Mouse (Mus musculus) neural tube, embryonic 15.5 days (tissue): ENCODE results near the gene Icmt. TPM values are rescaled to one million over a fixed set of nuclear protein-coding genes. Genes with fewer than 3 reads are reported as not detected.

ENCODE experiments used
- ATAC-seq: fragments of 200-750 bp; cut with Nextera tagmentation; 2 replicates; pipeline ENCODE4 v1.8.0; 2017; ENCODE audit warnings: mild to moderate bottlenecking, moderate TSS enrichment, moderate library complexity; ENCODE audit not compliant: low FRiP score
- H3K27ac ChIP-seq: fragments of 300-500 bp; sonication (generic); replicated peaks from 2 replicates; pipeline ENCODE4 v1.5.1; 2015; ENCODE audit warnings: mild to moderate bottlenecking, inconsistent platforms
- H3K27me3 ChIP-seq: fragments of 300-500 bp; sonication (generic); replicated peaks from 2 replicates; pipeline ENCODE4 v1.6.1; 2015; ENCODE audit warnings: inconsistent platforms
- H3K36me3 ChIP-seq: fragments of 300-500 bp; sonication (generic); 2 replicates; pipeline ENCODE4 v1.6.1; 2015; ENCODE audit warnings: inconsistent platforms
- H3K4me1 ChIP-seq: fragments of 300-500 bp; sonication (generic); 2 replicates; pipeline ENCODE4 v1.6.1; 2015; ENCODE audit warnings: inconsistent platforms
- H3K4me2 ChIP-seq: fragments of 300-500 bp; sonication (generic); 2 replicates; pipeline ENCODE4 v1.6.1; 2015; ENCODE audit warnings: inconsistent platforms, mild to moderate bottlenecking, moderate library complexity
- H3K4me3 ChIP-seq: fragments of 300-500 bp; sonication (generic); replicated peaks from 2 replicates; pipeline ENCODE4 v1.5.1; 2015; ENCODE audit warnings: mild to moderate bottlenecking, inconsistent platforms
- H3K9ac ChIP-seq: fragments of 300-500 bp; sonication (generic); replicated peaks from 2 replicates; pipeline ENCODE4 v1.6.1; 2015; ENCODE audit warnings: mild to moderate bottlenecking, inconsistent platforms
- H3K9me3 ChIP-seq: fragments of 300-500 bp; sonication (generic); replicated peaks from 2 replicates; pipeline ENCODE4 v1.6.1; 2016; ENCODE audit warnings: inconsistent platforms
- WGBS: fragments of 180-500 bp; shearing (Covaris S2); methylation state at CpG from one replicate; pipeline ENCODE4 v1.1.7; 2015; ENCODE audit warnings: mixed read lengths; 5-methylcytosine and 5-hydroxymethylcytosine counted together
- polyA plus RNA-seq: library from polyadenylated mRNA; unstranded; fragments of >200 nt; fragmentation: Nextera tagmentation; extraction: Ambion mirVana; gene quantifications from 2 replicates; pipeline ENCODE4 v1.2.1, GENCODE M21; 2015

The Icmt gene
- polyA plus RNA-seq, 1 experiment from 2014 or later, result 21.1 TPM

GRCm38 (mm10) chr4:152265791-152266190, 31.2 kb upstream of the Icmt start:
- Histone ChIP-seq H3K9ac (0 out of 2 replicates have a peak overlapping the region, but pooled peaks have one; percentile 3), H3K36me3 (0 out of 2 replicates have a peak, but pooled peaks cover 16% of the 10 kb centered on the region), H3K27ac (peak overlapping the region; percentile 45), H3K9me3 (no peaks in the 10 kb centered on the region), H3K4me3 (no peak overlapping the region), H3K4me2 (no peak overlapping the region), H3K4me1 (peaks cover 32% of the 10 kb centered on the region), H3K27me3 (no peaks in the 10 kb centered on the region; the same call in 1 of the 2 replicates)
- WGBS, result 64% methylated on average over 5 of the region's 5 CpGs
- ATAC-seq, result no peak

GRCm38 (mm10) chr4:152266236-152266895, 30.7 kb upstream of the Icmt start:
- WGBS, result 63% methylated on average over 10 of the region's 10 CpGs

GRCm38 (mm10) chr4:152267748-152268369, 29.2 kb upstream of the Icmt start:
- 66% methylated on average over 13 of the region's 13 CpGs for WGBS
- no peak overlapping the region for H3K27ac ChIP-seq

More at GRCm38 (mm10) chr4:152266236-152266895, 30.7 kb upstream of the Icmt start:
- H3K4me1 ChIP-seq, result peaks cover 32% of the 10 kb centered on the region
- no peaks in the 10 kb centered on the region for H3K9me3 ChIP-seq
- H3K9ac ChIP-seq, result no peak overlapping the region
- H3K36me3 ChIP-seq, result 0 out of 2 replicates have a peak, but pooled peaks cover 11% of the 10 kb centered on the region
- peak overlapping the region; percentile 45 for H3K27ac ChIP-seq
- H3K4me3 ChIP-seq, result no peak overlapping the region
- no peak overlapping the region for H3K4me2 ChIP-seq
- ATAC-seq, result no peak
- H3K27me3 ChIP-seq, result no peaks in the 10 kb centered on the region; the same call in 1 of the 2 replicates

GRCm38 (mm10) chr4:152269967-152270366, 27.1 kb upstream of the Icmt start:
- no peak for ATAC-seq
- Histone ChIP-seq H3K4me2 (no peak overlapping the region), H3K27me3 (peaks cover 1% of the 10 kb centered on the region), H3K9ac (no peak overlapping the region), H3K4me1 (peaks cover 54% of the 10 kb centered on the region), H3K4me3 (no peak overlapping the region), H3K9me3 (no peaks in the 10 kb centered on the region), H3K36me3 (peaks cover 10% of the 10 kb centered on the region; the same call in 1 of the 2 replicates), H3K27ac (no peak overlapping the region)
- WGBS, result 89% methylated on average over 13 of the region's 13 CpGs

More at GRCm38 (mm10) chr4:152267748-152268369, 29.2 kb upstream of the Icmt start:
- no peak overlapping the region for H3K9ac ChIP-seq
- ATAC-seq, result no peak
- peaks cover 17% of the 10 kb centered on the region; the same call in 1 of the 2 replicates for H3K36me3 ChIP-seq
- no peak overlapping the region for H3K4me2 ChIP-seq
- no peak overlapping the region for H3K4me3 ChIP-seq
- peaks cover 43% of the 10 kb centered on the region for H3K4me1 ChIP-seq
- H3K9me3 ChIP-seq, result no peaks in the 10 kb centered on the region
- no peaks in the 10 kb centered on the region; the same call in 1 of the 2 replicates for H3K27me3 ChIP-seq

GRCm38 (mm10) chr4:152270599-152270998, 26.4 kb upstream of the Icmt start:
- ATAC-seq, result no peak
- 68% methylated on average over 9 of the region's 9 CpGs for WGBS
- no peak overlapping the region for H3K27ac ChIP-seq
- H3K36me3 ChIP-seq, result peaks cover 6% of the 10 kb centered on the region; the same call in 1 of the 2 replicates
- H3K9ac ChIP-seq, result no peak overlapping the region
- H3K27me3 ChIP-seq, result peaks cover 8% of the 10 kb centered on the region
- no peak overlapping the region for H3K4me3 ChIP-seq
- H3K4me2 ChIP-seq, result no peak overlapping the region
- peaks cover 56% of the 10 kb centered on the region for H3K4me1 ChIP-seq
- no peaks in the 10 kb centered on the region for H3K9me3 ChIP-seq

- Histone ChIP-seq H3K27ac (no peak overlapping the region), H3K27me3 (peaks cover 15% of the 10 kb centered on the region), H3K4me1 (peaks cover 56% of the 10 kb centered on the region), H3K4me3 (no peak overlapping the region), H3K36me3 (peaks cover 6% of the 10 kb centered on the region; the same call in 1 of the 2 replicates), H3K9ac (no peak overlapping the region), H3K9me3 (no peaks in the 10 kb centered on the region), H3K4me2 (no peak overlapping the region)
- 93% methylated on average over 11 of the region's 11 CpGs for WGBS
- no peak for ATAC-seq
Observed at GRCm38 (mm10) chr4:152271334-152271733, 25.7 kb upstream of the Icmt start.

- H3K4me1 ChIP-seq, result peaks cover 60% of the 10 kb centered on the region
- no peak overlapping the region for H3K4me2 ChIP-seq
- WGBS, result 81% methylated on average over 7 of the region's 7 CpGs
- H3K27ac ChIP-seq, result peak overlapping the region; percentile 82
- no peak overlapping the region for H3K9ac ChIP-seq
- no peak overlapping the region for H3K4me3 ChIP-seq
- ATAC-seq, result no peak
- H3K27me3 ChIP-seq, result peaks cover 21% of the 10 kb centered on the region
- no peaks in the 10 kb centered on the region for H3K9me3 ChIP-seq
- peaks cover 6% of the 10 kb centered on the region; the same call in 1 of the 2 replicates for H3K36me3 ChIP-seq
Observed at GRCm38 (mm10) chr4:152272006-152272405, 25.0 kb upstream of the Icmt start.

GRCm38 (mm10) chr4:152272449-152273049, 24.5 kb upstream of the Icmt start:
- Histone ChIP-seq H3K4me2 (no peak overlapping the region), H3K27me3 (peaks cover 24% of the 10 kb centered on the region), H3K9me3 (no peaks in the 10 kb centered on the region), H3K27ac (peak overlapping the region; percentile 82), H3K4me3 (no peak overlapping the region), H3K9ac (no peak overlapping the region), H3K4me1 (peaks cover 57% of the 10 kb centered on the region), H3K36me3 (peaks cover 6% of the 10 kb centered on the region; the same call in 1 of the 2 replicates)
- 38% methylated on average over 9 of the region's 9 CpGs for WGBS
- no peak for ATAC-seq

GRCm38 (mm10) chr4:152273191-152273590, 23.8 kb upstream of the Icmt start:
- H3K9ac ChIP-seq, result 0 out of 2 replicates have a peak overlapping the region, but pooled peaks have one; percentile 88
- H3K27me3 ChIP-seq, result peaks cover 24% of the 10 kb centered on the region
- H3K27ac ChIP-seq, result peak overlapping the region; percentile 82
- no peaks in the 10 kb centered on the region for H3K9me3 ChIP-seq
- H3K4me2 ChIP-seq, result peak overlapping the region; percentile 90
- H3K4me3 ChIP-seq, result peak overlapping the region; percentile 65
- 25% methylated on average over 3 of the region's 3 CpGs for WGBS
- H3K4me1 ChIP-seq, result peaks cover 51% of the 10 kb centered on the region
- H3K36me3 ChIP-seq, result peaks cover 6% of the 10 kb centered on the region; the same call in 1 of the 2 replicates
- no peak for ATAC-seq

GRCm38 (mm10) chr4:152273621-152274236, 23.3 kb upstream of the Icmt start, which contains the start of gene Gpr153:
Gene Gpr153 (plus strand): TSS chr4:152274232.
- Histone ChIP-seq H3K27me3 (peaks cover 24% of the 10 kb centered on the region), H3K27ac (peak within 1 kb of the TSS; percentile 82), H3K4me1 (peaks cover 50% of the 10 kb centered on the region), H3K4me3 (peak within 1 kb of the TSS; percentile 65), H3K36me3 (peaks cover 6% of the 10 kb centered on the region; the same call in 1 of the 2 replicates), H3K9ac (peak within 1 kb of the TSS; percentile 88), H3K4me2 (peak within 1 kb of the TSS; percentile 90), H3K9me3 (no peaks in the 10 kb centered on the region)
- under 1% methylated on average over 25 of the region's 48 CpGs for WGBS
- ATAC-seq, result peak; percentile 76

- Histone ChIP-seq H3K9me3 (no peaks in the 10 kb centered on the region), H3K4me3 (peak overlapping the region; percentile 65), H3K27me3 (peaks cover 30% of the 10 kb centered on the region), H3K27ac (peak overlapping the region; percentile 82), H3K4me1 (peaks cover 50% of the 10 kb centered on the region), H3K4me2 (peak overlapping the region; percentile 90), H3K36me3 (peaks cover 7% of the 10 kb centered on the region), H3K9ac (peak overlapping the region; percentile 88)
- WGBS, result 2% methylated on average over 20 of the region's 20 CpGs
- ATAC-seq, result peak; percentile 45
Observed at GRCm38 (mm10) chr4:152274681-152275131, 22.3 kb upstream of the Icmt start.
